Mouse (Mus musculus) erythroblast, embryonic 14.5 days (primary cell): ENCODE measurements around the gene Tcl1b1. TPM values are rescaled to one million over a fixed set of nuclear protein-coding genes. Genes with fewer than 3 reads are reported as not detected.
"Not testable (repeated sequence)": the region's sequence is repeated elsewhere in the genome, so short reads cannot be mapped to it uniquely, and the experiment has no call there.

Experiments
- H3K27me3 ChIP-seq: 2 replicates; pipeline ENCODE4 v1.6.1; 2012; ENCODE audit warnings: inconsistent platforms; ENCODE audit not compliant: control insufficient read depth
- H3K36me3 ChIP-seq: 2 replicates; pipeline ENCODE4 v1.6.1; 2012; ENCODE audit warnings: mild to moderate bottlenecking, inconsistent platforms; ENCODE audit not compliant: control insufficient read depth
- H3K4me1 ChIP-seq: 2 replicates; pipeline ENCODE4 v1.6.1; 2012; ENCODE audit warnings: inconsistent platforms; ENCODE audit not compliant: control insufficient read depth
- H3K4me3 ChIP-seq: replicated peaks from 2 replicates; pipeline ENCODE3; 2012; ENCODE audit warnings: moderate library complexity, mild to moderate bottlenecking, inconsistent platforms
- H3K9me3 ChIP-seq: 2 replicates; pipeline ENCODE4 v1.6.1; 2012; ENCODE audit warnings: low read length, inconsistent platforms, mixed read lengths; ENCODE audit not compliant: control insufficient read depth
- GATA1 ChIP-seq: IDR thresholded peaks from 2 replicates; pipeline ENCODE4 v1.6.1; 2012; ENCODE audit warnings: low read length, inconsistent platforms, mixed read lengths
- TAL1 ChIP-seq: IDR thresholded peaks from 3 replicates; pipeline ENCODE4 v1.6.1; 2012; ENCODE audit warnings: low read length, inconsistent platforms, mixed read lengths
- polyA plus RNA-seq: library from polyadenylated mRNA; stranded (reverse); fragments of >175 nt; gene quantifications from 2 replicates; pipeline ENCODE4 v1.2.3, GENCODE M21; 2012

The Tcl1b1 gene
- polyA plus RNA-seq: not detected in 2 replicates

- Histone ChIP-seq H3K9me3 (no peaks in the 10 kb centered on the region), H3K36me3 (no peaks in the 10 kb centered on the region), H3K27me3 (no peaks in the 10 kb centered on the region), H3K4me3 (no peak within 1 kb of the TSS), H3K4me1 (no peaks in the 10 kb centered on the region)
- TF ChIP-seq TAL1 (no peak), GATA1 (no peak)
Observed at GRCm38 (mm10) chr12:105159390-105159789, at the start of gene Tcl1b1. Tcl1b1 (plus strand) TSS chr12:105159690.

- no peak for TF ChIP-seq GATA1
- TF ChIP-seq TAL1: no peak
- H3K4me1 ChIP-seq: no peaks in the 10 kb centered on the region
Observed at GRCm38 (mm10) chr12:105109812-105110211, 49.7 kb upstream of the Tcl1b1 start.

GRCm38 (mm10) chr12:105112321-105112988, 47.0 kb upstream of the Tcl1b1 start:
- Histone ChIP-seq H3K36me3 (no peaks in the 10 kb centered on the region), H3K9me3 (no peaks in the 10 kb centered on the region), H3K4me1 (no peaks in the 10 kb centered on the region), H3K4me3 (no peak overlapping the region), H3K27me3 (no peaks in the 10 kb centered on the region)
- TF ChIP-seq GATA1 (no peak), TAL1 (no peak)

More at GRCm38 (mm10) chr12:105109812-105110211, 49.7 kb upstream of the Tcl1b1 start:
- no peak overlapping the region for H3K4me3 ChIP-seq
- H3K9me3 ChIP-seq: no peaks in the 10 kb centered on the region
- H3K27me3 ChIP-seq: no peaks in the 10 kb centered on the region
- H3K36me3 ChIP-seq: no peaks in the 10 kb centered on the region

GRCm38 (mm10) chr12:105116648-105117047, 42.8 kb upstream of the Tcl1b1 start:
- TF ChIP-seq TAL1 (no peak), GATA1 (no peak)
- Histone ChIP-seq H3K9me3 (no peaks in the 10 kb centered on the region), H3K27me3 (no peaks in the 10 kb centered on the region), H3K4me3 (no peak overlapping the region), H3K4me1 (no peaks in the 10 kb centered on the region), H3K36me3 (no peaks in the 10 kb centered on the region)

GRCm38 (mm10) chr12:105125362-105125761, 34.1 kb upstream of the Tcl1b1 start:
- Histone ChIP-seq H3K27me3 (no peaks in the 10 kb centered on the region), H3K4me3 (no peak overlapping the region), H3K9me3 (no peaks in the 10 kb centered on the region; the same call in 1 of the 2 replicates), H3K36me3 (no peaks in the 10 kb centered on the region), H3K4me1 (no peaks in the 10 kb centered on the region)
- TF ChIP-seq GATA1 (no peak), TAL1 (no peak)

- Histone ChIP-seq H3K36me3 (no peaks in the 10 kb centered on the region), H3K4me1 (no peaks in the 10 kb centered on the region), H3K27me3 (no peaks in the 10 kb centered on the region), H3K9me3 (no peaks in the 10 kb centered on the region; the same call in 1 of the 2 replicates), H3K4me3 (no peak overlapping the region)
- no peak for TF ChIP-seq GATA1
- TF ChIP-seq TAL1: no peak
Observed at GRCm38 (mm10) chr12:105126516-105126915, 33.0 kb upstream of the Tcl1b1 start.

- Histone ChIP-seq H3K4me3 (no peak overlapping the region), H3K9me3 (no peaks in the 10 kb centered on the region; the same call in 1 of the 2 replicates), H3K36me3 (no peaks in the 10 kb centered on the region), H3K4me1 (no peaks in the 10 kb centered on the region), H3K27me3 (no peaks in the 10 kb centered on the region)
- TF ChIP-seq GATA1 (no peak), TAL1 (no peak)
Observed at GRCm38 (mm10) chr12:105127607-105128006, 31.9 kb upstream of the Tcl1b1 start.

GRCm38 (mm10) chr12:105129494-105130205, 29.8 kb upstream of the Tcl1b1 start:
- not testable (repeated sequence) for H3K9me3 ChIP-seq, H3K4me3 ChIP-seq, H3K36me3 ChIP-seq, H3K4me1 ChIP-seq, H3K27me3 ChIP-seq

GRCm38 (mm10) chr12:105134167-105134566, 25.3 kb upstream of the Tcl1b1 start:
- H3K4me1 ChIP-seq, H3K9me3 ChIP-seq, H3K27me3 ChIP-seq, H3K4me3 ChIP-seq, H3K36me3 ChIP-seq: not testable (repeated sequence)

GRCm38 (mm10) chr12:105134826-105135225, 24.7 kb upstream of the Tcl1b1 start:
- H3K27me3 ChIP-seq, H3K4me3 ChIP-seq, H3K9me3 ChIP-seq, H3K4me1 ChIP-seq, H3K36me3 ChIP-seq: not testable (repeated sequence)

GRCm38 (mm10) chr12:105137729-105138128, 21.8 kb upstream of the Tcl1b1 start:
- not testable (repeated sequence) for H3K9me3 ChIP-seq, H3K36me3 ChIP-seq, H3K4me3 ChIP-seq, H3K4me1 ChIP-seq, H3K27me3 ChIP-seq
